Mouse (Mus musculus): ENCODE results near the gene Zfp687.

Zfp687 gene

GRCm38 (mm10) chr3:94960322-94960721 is 54.9 kb downstream of the Zfp687 start:
- DNase-seq (ENCODE audit: low read depth, low spot score): no peak

GRCm38 (mm10) chr3:94959871-94960270 is 55.4 kb downstream of the Zfp687 start:
- no peak for DNase-seq (ENCODE audit: low read depth, low spot score)

DNA sequence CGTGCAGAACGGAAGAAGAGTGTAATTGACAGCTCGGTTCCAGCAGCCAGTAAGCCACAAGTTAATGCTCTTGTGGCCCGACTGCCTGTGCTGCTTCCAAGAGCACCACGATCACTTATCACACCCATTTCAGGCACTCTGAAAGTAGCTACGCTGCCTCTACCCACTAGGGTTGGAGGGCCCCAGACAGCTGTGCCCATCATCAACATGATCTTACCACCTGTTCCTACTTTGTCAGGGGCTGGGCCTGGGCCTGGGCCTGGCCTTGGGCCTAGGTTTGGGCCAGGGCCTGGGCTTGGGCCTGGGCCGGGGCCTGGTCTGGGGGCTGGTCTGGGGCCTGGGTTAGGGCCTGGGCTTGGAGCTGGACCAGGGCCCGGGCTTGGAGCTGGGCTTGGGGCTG is 57.0 kb downstream of the Zfp687 start:
- DNase-seq (ENCODE audit: low read depth, low spot score): no peak

All from embryo, embryonic 11.5 days (tissue).